21 mouse cellular contexts compared by ENCODE assay signal in the genomic region with DNA sequence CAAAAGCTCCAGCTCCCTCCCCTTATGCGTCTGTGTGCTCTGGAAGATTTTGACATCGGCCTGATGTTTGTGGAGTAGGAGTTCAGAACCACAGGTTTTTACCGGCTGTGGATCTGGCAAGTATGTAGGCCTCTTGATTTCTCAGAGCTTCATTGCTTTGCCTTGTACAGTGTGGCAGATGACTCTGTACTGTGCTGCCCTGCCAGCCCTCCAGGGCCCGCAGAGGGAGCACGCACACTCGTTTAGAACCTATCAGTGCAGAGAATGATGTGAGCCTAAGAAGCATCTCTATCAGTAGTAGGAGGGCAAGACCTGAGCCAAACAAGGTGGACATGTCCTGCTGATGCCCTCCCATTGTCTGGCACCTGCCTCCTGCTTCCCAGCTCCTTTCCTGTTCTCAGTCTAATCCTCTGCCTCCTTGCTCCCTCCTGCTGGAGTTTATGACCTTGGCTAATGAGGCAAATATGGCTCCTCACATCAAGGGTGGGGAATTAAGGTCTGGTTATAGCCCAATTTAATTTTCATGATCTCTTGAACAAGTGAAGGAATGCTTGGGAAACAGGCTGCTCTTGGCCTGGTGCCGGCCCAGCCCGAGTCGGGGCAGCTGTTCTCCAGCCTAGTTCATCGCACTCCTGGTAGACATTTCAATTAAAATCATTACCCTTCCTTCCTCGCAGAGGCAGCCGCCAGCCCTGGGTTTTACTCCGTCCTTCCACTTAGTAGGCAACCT.
DNase-seq lines count a peak whose midpoint lies in the region; ATAC-seq and TF ChIP-seq lines count a peak whose summit lies in the region.
"Had no signal": no experiment of that assay in that cellular context is flagged by ENCODE, and none has a peak within 500 bp of the region (broad histone marks: within the 10 kb centered on the region; RNA-seq: fewer than 3 reads in every experiment).

No protein-coding gene starts in this region.

- H3K4me3 ChIP-seq in hindbrain, embryonic 13.5 days, result no peak overlapping the region
- H3K4me3 ChIP-seq in hindbrain, postnatal 0 days (ENCODE audit: low read length), result no peak overlapping the region
- H3K4me3 ChIP-seq in limb, embryonic 13.5 days, result no peak overlapping the region
- H3K4me3 ChIP-seq: heart, embryonic 12.5 days; hindbrain, embryonic 15.5 days had no signal

- TF ChIP-seq CTCF in hindbrain, postnatal 0 days (IDR thresholded peaks at IDR 0.05; ENCODE audit: low read depth), result no peak

- H3K4me1 ChIP-seq in hindbrain, embryonic 13.5 days (replicated peaks), result no peaks in the 10 kb centered on the region
- H3K4me1 ChIP-seq in hindbrain, postnatal 0 days (ENCODE audit: insufficient read depth, low read length), result no peaks in the 10 kb centered on the region
- peaks cover 12% of the 10 kb centered on the region for H3K4me1 ChIP-seq in limb, embryonic 13.5 days
- H3K4me1 ChIP-seq: heart, embryonic 12.5 days; hindbrain, embryonic 15.5 days had no signal

- H3K36me3 ChIP-seq in hindbrain, embryonic 13.5 days, result no peaks in the 10 kb centered on the region
- H3K36me3 ChIP-seq in hindbrain, postnatal 0 days (ENCODE audit: insufficient read depth, low read length), result no peaks in the 10 kb centered on the region
- H3K36me3 ChIP-seq in limb, embryonic 13.5 days, result no peaks in the 10 kb centered on the region
- H3K36me3 ChIP-seq: G1E; heart, embryonic 12.5 days; hindbrain, embryonic 15.5 days had no signal

- ATAC-seq in hindbrain, embryonic 13.5 days (ENCODE audit: low FRiP score), result 0 out of 2 replicates have a peak, but pooled peaks have one; percentile 28
- no peak for ATAC-seq in hindbrain, postnatal 0 days
- peak; percentile 83 for ATAC-seq in limb, embryonic 13.5 days (ENCODE audit: low FRiP score, low read depth)
- ATAC-seq: intestine, postnatal 0 days had no signal

- no peaks in the 10 kb centered on the region for H3K9me3 ChIP-seq in hindbrain, embryonic 13.5 days
- H3K9me3 ChIP-seq in hindbrain, postnatal 0 days (ENCODE audit: low read length), result no peaks in the 10 kb centered on the region
- H3K9me3 ChIP-seq in limb, embryonic 13.5 days, result no peaks in the 10 kb centered on the region
- H3K9me3 ChIP-seq: heart, embryonic 12.5 days; hindbrain, embryonic 15.5 days had no signal

- H3K27me3 ChIP-seq in hindbrain, embryonic 13.5 days, result no peaks in the 10 kb centered on the region
- no peaks in the 10 kb centered on the region for H3K27me3 ChIP-seq in hindbrain, postnatal 0 days (ENCODE audit: insufficient read depth, low read length)
- no peaks in the 10 kb centered on the region for H3K27me3 ChIP-seq in limb, embryonic 13.5 days
- H3K27me3 ChIP-seq: heart, embryonic 12.5 days; hindbrain, embryonic 15.5 days had no signal

- H3K27ac ChIP-seq in hindbrain, embryonic 13.5 days, result no peak overlapping the region
- no peak overlapping the region for H3K27ac ChIP-seq in hindbrain, postnatal 0 days
- no peak overlapping the region for H3K27ac ChIP-seq in limb, embryonic 13.5 days
- H3K27ac ChIP-seq: hindbrain, embryonic 15.5 days had no signal

- H3K4me2 ChIP-seq in hindbrain, embryonic 13.5 days, result no peak overlapping the region
- no peak overlapping the region for H3K4me2 ChIP-seq in hindbrain, postnatal 0 days (ENCODE audit: low read depth, low read length)
- H3K4me2 ChIP-seq in limb, embryonic 13.5 days (replicated peaks), result no peak overlapping the region
- H3K4me2 ChIP-seq: heart, embryonic 12.5 days; hindbrain, embryonic 15.5 days; liver, embryonic 11.5 days had no signal

- DNase-seq in hindbrain, postnatal 0 days (ENCODE audit: low spot score), result no peak
- peak; percentile 5 for DNase-seq in urinary bladder, postnatal 14 days (ENCODE audit: low spot score)
- DNase-seq in urinary bladder, adult 2 months (ENCODE audit: low spot score), result no peak
- no peak for DNase-seq in cerebellum, adult 9-11 months
- no peak for DNase-seq in thymus, postnatal 4 days
- no peak for DNase-seq in lung, adult 18-20 months
- DNase-seq: adrenal gland, postnatal 25 days; cerebellum, adult 2 months; heart, adult 11 months; heart, postnatal 14 days; lung, adult 2 months; lung, postnatal 36 days; spleen, adult 18-20 months; thymus, postnatal 25 days had no signal

- no peak overlapping the region for H3K9ac ChIP-seq in hindbrain, embryonic 13.5 days
- H3K9ac ChIP-seq in hindbrain, postnatal 0 days (replicated peaks; ENCODE audit: low read length), result no peak overlapping the region
- H3K9ac ChIP-seq in limb, embryonic 13.5 days, result no peak overlapping the region
- H3K9ac ChIP-seq: heart, embryonic 12.5 days; hindbrain, embryonic 15.5 days had no signal

- WGBS in hindbrain, embryonic 13.5 days, result 89% methylated on average over 13 of the region's 13 CpGs
- WGBS in hindbrain, postnatal 0 days, result 83% methylated on average over 13 of the region's 13 CpGs
- WGBS in limb, embryonic 13.5 days, result 36% methylated on average over 13 of the region's 13 CpGs
